Mouse (Mus musculus): ENCODE measurements around the gene Gm5269.

GRCm38 (mm10) chr1:45924516-45924915, 34.4 kb upstream of the Gm5269 start:
- TF ChIP-seq CTCF (IDR thresholded peaks at IDR 0.05; ENCODE audit: borderline replicate concordance, insufficient read depth, low read depth, low read length) (no peak), POLR2A (IDR thresholded peaks at IDR 0.05; ENCODE audit: borderline replicate concordance, insufficient read depth, low read length) (no peak)
